Mouse (Mus musculus) embryonic fibroblast, embryonic 13.5 days (primary cell): ENCODE measurements around the gene Slc25a13. TPM values are rescaled to one million over a fixed set of nuclear protein-coding genes. Genes with fewer than 3 reads are reported as not detected.

ENCODE experiments used
- H3K27ac ChIP-seq: 2 replicates; pipeline ENCODE4 v1.5.1; 2012; ENCODE audit warnings: low read length, control low read depth, inconsistent platforms; ENCODE audit not compliant: insufficient read depth
- H3K4me1 ChIP-seq: 2 replicates; pipeline ENCODE4 v1.6.1; 2011; ENCODE audit warnings: low read length; ENCODE audit not compliant: control insufficient read depth, insufficient read depth
- H3K4me3 ChIP-seq: 2 replicates; pipeline ENCODE4 v1.5.1; 2011; ENCODE audit warnings: mild to moderate bottlenecking, control low read depth, low read length; ENCODE audit not compliant: insufficient read depth
- CTCF ChIP-seq: IDR thresholded peaks from 2 replicates; pipeline ENCODE4 v1.5.1; 2011; ENCODE audit warnings: mild to moderate bottlenecking, control low read depth, low read length, moderate library complexity, borderline replicate concordance; ENCODE audit not compliant: insufficient read depth
- POLR2A ChIP-seq: IDR thresholded peaks from 2 replicates; pipeline ENCODE4 v1.6.1; 2011; ENCODE audit warnings: low read depth, mild to moderate bottlenecking, control low read depth, low read length, moderate library complexity
- polyA plus RNA-seq: library from polyadenylated mRNA; stranded (reverse); fragments of >200 nt; gene quantifications from 2 replicates; pipeline ENCODE4 v1.2.4, GENCODE M21; 2011; ENCODE audit warnings: low read depth; ENCODE audit not compliant: missing spikeins, insufficient read length

Slc25a13 gene
- 9.3 and 11.3 TPM in 2 replicates for polyA plus RNA-seq

DNA sequence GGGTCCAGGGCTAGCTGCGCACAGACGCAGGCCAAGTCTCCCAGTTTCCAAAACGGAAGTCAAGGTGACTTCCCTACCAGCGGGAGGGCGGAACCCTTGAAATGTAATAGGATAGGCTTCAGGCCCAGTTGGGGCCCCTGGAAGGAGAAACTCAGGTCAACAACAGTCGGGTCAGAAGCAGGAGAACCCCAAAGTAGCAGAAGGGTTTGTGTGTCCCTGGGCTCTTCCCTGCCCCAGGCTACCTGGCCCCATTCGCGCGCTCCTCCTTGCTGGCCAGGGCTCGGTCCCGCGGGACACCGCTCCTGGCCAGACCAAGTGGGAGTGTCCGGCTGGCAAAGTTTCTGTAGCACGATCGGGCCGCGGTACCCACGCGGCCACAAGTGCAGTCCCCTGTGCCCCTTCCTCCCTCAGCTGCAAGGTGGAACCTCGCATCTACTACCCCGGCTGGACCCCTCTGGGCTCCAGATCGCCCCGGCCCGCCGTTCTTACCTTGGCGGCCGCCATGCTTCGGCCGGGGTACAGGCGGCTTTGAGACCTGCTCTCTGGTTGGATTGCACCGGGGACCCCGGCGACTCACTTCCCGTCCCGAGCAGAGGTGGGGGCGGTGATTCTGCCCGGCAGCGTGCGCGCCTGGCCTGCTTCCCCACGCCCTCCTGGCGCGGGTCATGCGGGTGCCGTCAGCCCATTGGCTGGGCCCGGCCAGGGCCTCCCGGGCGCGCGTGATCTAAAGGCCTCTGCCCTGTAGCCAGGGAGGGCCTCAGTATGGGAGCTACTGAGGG is at the start of gene Slc25a13:
TSS of gene Slc25a13 (minus strand) at position 667 of the 779 bp plus-strand sequence.
- no peak within 1 kb of the TSS for H3K27ac ChIP-seq
- H3K4me3 ChIP-seq: peak within 1 kb of the TSS; percentile 89
- H3K4me1 ChIP-seq: peaks cover 7% of the 10 kb centered on the region; the same call in 1 of the 2 replicates
- TF ChIP-seq CTCF: no peak
- peak; percentile 51; the same call in 1 of the 2 replicates for TF ChIP-seq POLR2A

DNA sequence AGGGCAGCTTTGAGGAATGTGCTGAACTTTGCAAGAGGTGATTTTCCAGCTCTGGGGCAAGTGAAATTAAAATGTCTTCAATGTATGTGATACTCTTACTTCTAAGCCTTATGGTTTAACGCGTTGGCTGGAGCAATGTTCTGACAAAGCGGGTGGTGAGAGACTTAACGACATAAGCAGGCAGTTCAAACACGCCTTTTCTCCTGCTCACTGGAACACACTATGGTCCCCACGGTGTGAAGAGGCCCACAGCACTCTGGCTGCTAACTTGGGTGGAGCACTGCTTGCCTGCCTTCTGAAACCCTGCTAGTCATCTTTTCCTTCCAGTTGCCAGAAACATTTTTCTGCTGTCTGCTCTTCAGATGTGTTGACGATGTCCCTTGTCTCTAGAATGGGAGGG is 48.8 kb upstream of the Slc25a13 start:
- Histone ChIP-seq H3K4me3 (no peak overlapping the region), H3K27ac (no peak overlapping the region), H3K4me1 (no peaks in the 10 kb centered on the region)
- TF ChIP-seq POLR2A (no peak), CTCF (no peak)

DNA sequence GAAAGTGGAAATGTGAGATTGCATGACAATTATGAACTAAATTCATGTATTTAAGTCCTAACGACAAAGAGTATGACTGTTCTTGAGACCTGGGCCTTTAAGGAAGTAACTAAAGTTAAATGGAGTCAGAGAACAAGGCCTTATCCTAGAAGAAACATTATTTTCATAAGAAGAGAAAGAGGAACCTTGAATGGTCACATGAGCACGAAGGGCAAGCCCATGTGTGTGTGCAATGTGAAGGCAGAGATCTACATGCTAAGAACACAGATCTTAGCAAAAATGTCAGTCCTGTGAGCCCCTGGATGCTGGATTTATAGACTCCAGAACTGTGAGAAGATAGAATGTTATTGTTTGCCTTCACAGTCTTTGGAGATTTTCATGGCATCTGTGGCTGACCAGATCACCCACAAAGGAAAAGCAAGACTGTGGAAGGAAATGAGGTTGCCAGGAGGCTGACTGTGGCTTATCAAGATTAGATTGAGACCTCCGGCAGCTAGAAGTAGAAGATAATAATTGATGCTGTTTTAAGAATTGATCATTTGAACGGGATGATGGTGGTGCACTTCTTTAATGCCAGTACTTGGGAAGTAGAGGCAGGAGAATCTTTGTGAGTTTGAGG is 46.4 kb upstream of the Slc25a13 start:
- no peak for TF ChIP-seq POLR2A
- no peak for TF ChIP-seq CTCF
- Histone ChIP-seq H3K4me3 (no peak overlapping the region), H3K27ac (no peak overlapping the region), H3K4me1 (no peaks in the 10 kb centered on the region)

DNA sequence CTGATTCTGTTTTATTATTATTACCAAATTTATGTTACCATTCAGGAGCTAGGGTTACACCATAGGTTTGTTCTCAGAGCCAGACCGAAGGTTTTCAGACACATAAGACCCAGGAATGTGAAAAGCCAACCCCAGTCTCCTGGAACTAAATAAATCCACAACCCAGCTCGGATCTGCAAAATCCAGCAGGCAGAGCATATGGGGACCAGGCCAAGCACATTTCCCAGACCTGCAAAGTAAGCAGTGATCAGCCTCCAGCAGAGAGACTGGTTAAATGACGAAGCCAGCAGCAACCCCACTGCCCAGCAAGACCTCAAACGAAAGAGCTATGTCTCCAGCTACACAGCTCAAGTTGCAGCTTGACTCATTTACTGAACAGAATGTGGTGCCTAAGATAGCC is 43.9 kb upstream of the Slc25a13 start:
- Histone ChIP-seq H3K4me3 (no peak overlapping the region), H3K4me1 (no peaks in the 10 kb centered on the region), H3K27ac (peak overlapping the region; percentile 32; the same call in 1 of the 2 replicates)
- TF ChIP-seq CTCF: no peak
- TF ChIP-seq POLR2A: no peak

DNA sequence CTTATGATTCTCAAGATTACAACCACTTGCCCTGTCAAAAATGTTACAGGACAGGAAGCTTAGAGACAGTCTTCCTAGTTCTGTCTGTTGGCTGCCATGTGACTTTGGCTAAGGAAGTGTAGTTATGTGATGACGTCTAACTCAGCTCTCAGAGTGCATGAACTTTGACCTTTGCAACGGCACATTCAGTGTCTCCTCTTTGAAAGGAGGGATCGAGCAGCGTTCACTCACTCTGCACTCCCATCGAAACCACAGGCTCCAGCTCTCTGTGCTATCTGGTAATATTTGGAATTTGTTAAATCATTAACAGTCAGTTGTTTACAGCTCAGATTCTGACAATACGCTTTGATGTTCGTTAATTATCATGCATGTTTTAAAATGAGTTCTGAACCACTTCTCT is 31.5 kb upstream of the Slc25a13 start:
- no peak for TF ChIP-seq CTCF
- no peak for TF ChIP-seq POLR2A
- Histone ChIP-seq H3K4me1 (no peaks in the 10 kb centered on the region), H3K4me3 (no peak overlapping the region), H3K27ac (no peak overlapping the region)

DNA sequence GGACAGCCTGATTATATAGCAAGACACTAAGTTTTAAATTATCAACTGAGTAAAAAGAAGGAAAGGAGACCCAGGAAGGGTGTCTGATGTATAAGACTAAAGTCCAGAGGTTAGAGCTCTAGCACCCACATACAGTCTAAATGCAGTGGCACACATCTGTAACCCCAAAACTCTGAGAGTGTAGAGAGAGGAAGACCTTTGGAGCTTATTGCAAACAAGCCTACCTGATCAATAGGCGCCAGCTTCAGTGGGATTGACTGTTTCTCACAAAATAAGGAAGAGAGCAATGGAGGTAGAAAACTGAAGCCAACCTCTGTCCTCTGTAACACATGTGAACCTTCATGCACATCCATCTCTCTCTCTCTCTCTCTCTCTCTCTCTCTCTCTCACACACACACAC is 26.9 kb upstream of the Slc25a13 start:
- Histone ChIP-seq H3K4me3 (no peak overlapping the region), H3K27ac (no peak overlapping the region), H3K4me1 (no peaks in the 10 kb centered on the region)
- TF ChIP-seq CTCF (no peak), POLR2A (no peak)

DNA sequence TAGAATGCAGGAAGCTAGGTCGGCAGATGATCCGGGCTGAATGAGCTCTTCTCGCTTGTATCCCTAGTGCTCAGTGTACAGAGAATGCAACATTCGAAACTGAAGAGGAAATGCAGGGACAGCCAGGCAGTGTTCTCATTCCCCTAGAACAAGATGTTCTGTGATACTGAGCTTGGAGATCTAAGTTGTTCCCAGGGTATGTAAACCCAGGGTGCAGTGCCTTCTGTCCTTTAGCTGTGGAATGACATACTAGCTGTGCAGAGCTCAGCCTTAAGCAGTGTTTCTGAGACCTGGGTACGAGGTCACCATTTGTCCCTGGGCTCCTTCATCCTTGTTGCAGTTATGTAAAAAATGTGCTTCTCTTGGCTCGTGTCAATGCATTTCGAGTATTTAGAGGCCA is 25.1 kb upstream of the Slc25a13 start:
- H3K4me1 ChIP-seq: no peaks in the 10 kb centered on the region
- no peak overlapping the region for H3K27ac ChIP-seq
- no peak for TF ChIP-seq POLR2A
- TF ChIP-seq CTCF: no peak
- no peak overlapping the region for H3K4me3 ChIP-seq

DNA sequence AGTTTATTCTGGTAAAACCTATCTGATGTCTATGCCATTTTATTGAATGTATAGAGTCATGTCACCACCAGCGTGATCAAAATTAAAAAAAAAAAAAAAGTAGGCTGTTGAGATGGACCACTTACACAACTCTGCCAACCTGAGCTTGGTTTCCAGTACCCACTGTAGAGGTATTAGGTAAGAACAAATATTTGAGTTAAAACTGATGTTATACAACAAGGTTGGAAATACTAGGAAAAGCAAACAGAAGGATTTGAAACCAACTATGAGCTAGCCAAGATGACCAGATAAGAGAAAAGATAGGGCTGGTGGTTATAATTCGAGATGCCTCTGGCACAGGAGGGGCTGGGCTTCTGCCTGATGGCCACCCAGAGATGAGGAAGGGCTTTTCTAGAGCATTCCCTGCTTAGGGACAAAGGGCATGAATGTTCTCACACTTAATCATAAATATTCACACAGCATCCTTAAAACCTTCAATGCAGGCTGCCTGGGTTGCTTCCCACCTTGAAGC is 19.9 kb upstream of the Slc25a13 start:
- no peak overlapping the region for H3K27ac ChIP-seq
- no peak overlapping the region for H3K4me3 ChIP-seq
- no peak for TF ChIP-seq CTCF
- no peak for TF ChIP-seq POLR2A
- H3K4me1 ChIP-seq: no peaks in the 10 kb centered on the region

DNA sequence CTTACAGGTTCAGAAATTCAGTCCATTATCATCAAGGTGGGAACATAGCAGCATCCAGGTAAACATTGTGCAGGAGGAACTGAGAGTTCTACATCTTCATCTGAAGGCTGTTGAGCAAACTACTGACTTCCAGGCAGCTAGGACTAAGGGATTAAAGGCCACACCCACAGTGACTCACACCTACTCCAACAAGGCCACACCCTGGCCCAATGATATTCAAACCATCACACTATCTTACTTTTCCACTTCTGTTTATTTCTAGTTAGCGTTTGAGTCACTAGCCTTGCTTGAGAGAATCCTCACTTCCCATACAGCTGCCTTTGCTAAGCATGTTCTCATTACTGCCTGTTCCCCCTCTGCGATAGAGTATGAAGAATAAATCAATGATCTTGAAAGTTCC is 13.3 kb upstream of the Slc25a13 start:
- Histone ChIP-seq H3K27ac (no peak overlapping the region), H3K4me3 (no peak overlapping the region), H3K4me1 (peaks cover 4% of the 10 kb centered on the region; the same call in 1 of the 2 replicates)
- no peak for TF ChIP-seq CTCF
- no peak for TF ChIP-seq POLR2A

DNA sequence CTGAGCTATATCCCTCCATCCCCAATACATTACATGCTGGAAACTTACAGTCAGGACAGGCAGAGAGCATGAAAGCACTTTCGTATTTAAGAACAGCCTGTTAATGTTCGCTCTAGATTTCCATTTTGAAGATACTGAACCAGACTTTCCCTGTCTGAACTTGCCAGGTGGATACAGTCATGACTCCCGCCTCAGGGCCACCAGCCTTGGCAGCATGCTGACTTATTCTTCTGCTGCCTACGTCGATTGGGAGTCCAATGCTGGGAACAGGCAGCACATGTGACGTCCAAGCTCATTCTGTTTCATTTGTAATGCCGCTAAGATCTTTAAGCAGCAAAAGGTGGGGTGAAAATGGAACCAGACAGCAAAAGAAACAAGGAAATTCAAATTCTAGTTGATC is 5.7 kb upstream of the Slc25a13 start:
- Histone ChIP-seq H3K4me3 (no peak overlapping the region), H3K4me1 (no peaks in the 10 kb centered on the region), H3K27ac (no peak overlapping the region)
- TF ChIP-seq POLR2A: no peak
- no peak for TF ChIP-seq CTCF
